Mouse (Mus musculus) Muller cell, postnatal 12 days (primary cell): ENCODE measurements around the gene Pacsin2.
A peak's percentile ranks its signal among the peaks of the same experiment; 100 is the strongest.
"Not testable (repeated sequence)": the region's sequence is repeated elsewhere in the genome, so short reads cannot be mapped to it uniquely, and the experiment has no call there.

Experiments
- DNase-seq: peaks from one replicate; pipeline ENCODE4 v3.0.0-alpha.2; 2015; ENCODE audit errors: inconsistent ontology term

The Pacsin2 gene

DNA sequence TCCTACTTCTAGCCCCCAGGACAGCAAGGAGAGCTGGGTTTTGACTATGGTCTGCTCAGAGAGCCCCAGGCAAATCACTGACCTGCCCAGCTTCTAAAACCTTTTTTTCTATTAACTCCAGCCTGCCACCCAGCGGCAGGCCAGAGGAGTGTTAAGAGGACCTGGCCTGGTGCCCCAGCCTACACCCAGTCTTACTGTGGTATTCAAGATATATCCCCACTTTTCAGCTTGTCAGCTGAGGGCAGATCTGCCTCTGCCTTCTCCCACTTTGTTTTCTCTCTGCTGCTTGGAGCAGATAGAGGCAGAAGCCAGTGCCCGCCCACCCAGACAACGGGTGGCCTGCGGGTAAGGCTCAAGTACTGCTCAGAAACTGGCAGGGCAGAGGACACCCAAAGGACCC, 89.3 kb downstream of the Pacsin2 start:
- peak; percentile 40 for DNase-seq

- DNase-seq: no peak
These were observed 90.3 kb downstream of the Pacsin2 start for GRCm38 (mm10) chr15:83374076-83374475.

DNA sequence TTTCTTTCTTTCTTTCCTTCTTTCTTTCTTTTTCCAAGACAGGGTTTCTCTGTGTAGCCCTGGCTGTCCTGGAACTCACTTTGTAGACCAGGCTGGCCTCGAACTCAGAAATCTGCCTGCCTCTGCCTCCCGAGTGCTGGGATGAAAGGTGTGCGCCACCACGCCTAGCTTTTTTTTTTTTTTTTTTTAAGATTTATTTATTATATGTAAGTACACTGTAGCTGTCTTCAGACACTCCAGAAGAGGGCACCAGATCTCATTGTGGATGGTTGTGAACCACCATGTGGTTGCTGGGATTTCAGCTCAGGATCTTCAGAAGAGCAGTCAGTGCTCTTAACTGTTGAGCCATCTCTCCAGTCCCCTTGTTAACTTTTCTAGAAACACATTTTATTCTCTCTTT, 95.7 kb downstream of the Pacsin2 start:
- DNase-seq: not testable (repeated sequence)

GRCm38 (mm10) chr15:83368261-83368660, 96.1 kb downstream of the Pacsin2 start:
- DNase-seq: no peak

DNA sequence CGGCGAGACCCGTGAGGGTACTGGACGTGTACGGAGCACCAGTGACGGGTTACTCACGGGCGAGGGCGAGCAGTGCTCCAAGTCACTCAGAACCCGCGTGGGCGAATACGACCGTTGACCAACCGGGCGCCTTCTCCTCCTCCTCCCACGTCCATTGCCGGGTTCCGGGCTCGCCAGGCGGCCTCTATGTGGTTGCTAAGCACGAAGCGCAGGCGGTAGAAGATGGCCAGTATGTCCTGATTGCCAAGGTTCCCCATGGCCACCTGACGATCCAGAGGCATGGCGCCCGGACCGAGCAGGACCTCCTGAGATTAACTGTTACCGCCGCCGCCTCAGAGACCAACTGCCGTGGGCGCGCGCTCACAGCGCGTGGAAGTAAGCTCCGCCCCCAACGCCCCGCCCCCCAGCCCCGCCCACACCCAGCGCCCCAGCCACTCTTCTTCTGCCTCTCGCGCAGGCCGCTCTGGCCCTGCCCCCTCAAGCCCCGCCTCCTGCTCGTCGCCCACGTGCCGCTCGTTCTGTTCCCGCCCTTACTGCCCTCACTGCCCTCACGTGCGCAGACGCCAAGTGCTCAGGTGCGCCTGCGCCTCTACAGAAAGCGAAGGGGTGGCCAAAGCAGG, 97.4 kb downstream of the Pacsin2 start:
- DNase-seq: peak; percentile 65

- DNase-seq: no peak
These were observed 98.7 kb downstream of the Pacsin2 start for GRCm38 (mm10) chr15:83365697-83366096.

GRCm38 (mm10) chr15:83364194-83364593, 100.2 kb downstream of the Pacsin2 start:
- no peak for DNase-seq

DNA sequence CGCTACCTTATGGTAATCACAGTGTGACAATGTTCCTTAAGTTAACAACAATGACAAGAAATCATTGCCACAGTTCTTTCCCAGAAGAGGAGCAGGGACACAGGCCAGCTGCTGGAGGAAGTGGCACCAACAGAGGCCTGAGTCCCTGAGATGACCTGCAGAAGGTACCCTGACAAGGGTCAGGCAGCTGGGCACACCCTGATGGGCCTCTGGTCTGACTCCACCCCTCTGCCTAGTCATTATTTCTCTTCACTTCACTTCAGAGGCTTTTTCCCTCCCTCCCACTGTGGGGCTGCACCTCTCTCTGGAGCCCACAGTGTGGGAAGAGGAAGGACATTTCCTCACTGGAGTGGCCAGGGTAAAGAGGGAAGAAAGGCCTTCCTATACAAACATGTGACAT, 101.6 kb downstream of the Pacsin2 start:
- not testable (repeated sequence) for DNase-seq

DNA sequence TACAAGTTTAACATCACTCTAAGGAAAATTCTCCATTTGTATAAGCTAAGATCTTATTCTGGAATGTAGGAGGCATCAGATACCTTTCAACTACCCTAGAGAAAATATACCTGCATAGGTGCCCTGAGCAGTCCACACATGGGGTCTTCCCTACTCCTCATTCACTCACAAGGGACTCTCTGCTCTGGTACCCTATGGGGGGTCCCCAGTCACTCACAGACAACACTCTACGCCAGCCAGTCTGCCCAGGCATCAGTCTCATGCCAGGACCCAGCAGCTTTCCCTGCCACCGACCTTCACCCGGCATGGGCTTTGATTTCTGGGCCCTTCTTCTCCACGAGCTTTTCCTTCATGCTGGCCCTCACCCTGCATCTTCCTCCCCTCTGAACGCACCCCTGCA, 103.5 kb downstream of the Pacsin2 start:
- DNase-seq: not testable (repeated sequence)

DNA sequence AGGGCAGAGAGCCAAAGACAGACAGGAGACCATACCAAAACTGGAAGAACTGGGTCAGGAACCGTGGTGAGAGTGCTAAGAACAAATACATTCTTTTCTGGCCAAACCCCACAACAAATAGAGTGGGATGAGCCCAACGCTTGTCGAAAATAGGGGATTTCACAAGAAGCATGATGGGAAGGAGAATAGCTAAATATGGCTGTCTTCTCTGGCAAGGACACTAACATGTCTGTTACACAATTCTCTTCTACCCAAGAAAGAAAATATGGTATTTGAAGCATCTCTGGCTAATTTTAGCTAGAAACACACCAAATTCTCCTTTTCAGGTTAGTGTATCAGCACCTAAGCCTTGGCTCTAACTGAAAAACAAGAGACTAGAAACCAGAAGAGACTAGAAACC, 104.3 kb downstream of the Pacsin2 start:
- no peak for DNase-seq

DNA sequence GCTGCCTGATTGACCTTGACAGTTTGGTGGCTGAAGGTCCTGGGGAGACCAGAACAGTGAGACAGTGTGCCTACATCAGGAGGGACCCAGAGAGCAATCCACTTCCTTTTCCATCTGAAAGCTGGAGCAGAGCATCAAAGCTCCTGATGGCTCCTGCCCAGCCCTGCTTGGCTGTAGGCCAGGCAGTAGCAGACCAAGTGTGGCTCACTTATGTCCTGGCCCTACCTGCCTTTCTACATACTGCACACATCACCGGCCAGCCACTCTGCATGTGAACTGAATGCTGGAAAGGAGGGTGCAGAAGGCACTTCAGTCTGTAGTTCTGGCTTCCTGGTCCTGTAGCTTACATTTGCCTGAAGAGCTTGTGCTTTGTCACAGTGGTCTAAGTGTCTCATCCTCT, 105.9 kb downstream of the Pacsin2 start:
- DNase-seq: no peak

GRCm38 (mm10) chr15:83351546-83351945, 112.9 kb downstream of the Pacsin2 start:
- no peak for DNase-seq

DNA sequence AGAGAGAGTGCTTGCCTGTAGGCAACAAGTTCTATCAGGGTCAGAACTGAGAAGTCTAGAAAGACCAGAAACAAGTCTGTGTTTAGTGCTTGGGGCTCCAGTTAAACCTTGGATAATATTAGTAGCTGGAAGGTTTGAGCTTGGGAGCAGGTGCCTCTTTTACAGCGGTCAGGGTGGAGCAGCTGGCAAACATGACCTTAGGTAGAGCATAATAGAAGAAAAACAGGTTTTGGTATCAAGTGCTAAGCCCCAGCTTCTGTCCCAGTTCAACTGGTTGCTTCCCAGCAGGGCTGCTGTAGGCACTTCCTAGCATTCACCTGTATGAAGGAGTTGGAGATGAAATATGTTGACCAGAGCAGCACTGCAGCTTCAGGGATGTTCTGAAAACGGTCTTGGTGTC, 113.5 kb downstream of the Pacsin2 start:
- no peak for DNase-seq

DNA sequence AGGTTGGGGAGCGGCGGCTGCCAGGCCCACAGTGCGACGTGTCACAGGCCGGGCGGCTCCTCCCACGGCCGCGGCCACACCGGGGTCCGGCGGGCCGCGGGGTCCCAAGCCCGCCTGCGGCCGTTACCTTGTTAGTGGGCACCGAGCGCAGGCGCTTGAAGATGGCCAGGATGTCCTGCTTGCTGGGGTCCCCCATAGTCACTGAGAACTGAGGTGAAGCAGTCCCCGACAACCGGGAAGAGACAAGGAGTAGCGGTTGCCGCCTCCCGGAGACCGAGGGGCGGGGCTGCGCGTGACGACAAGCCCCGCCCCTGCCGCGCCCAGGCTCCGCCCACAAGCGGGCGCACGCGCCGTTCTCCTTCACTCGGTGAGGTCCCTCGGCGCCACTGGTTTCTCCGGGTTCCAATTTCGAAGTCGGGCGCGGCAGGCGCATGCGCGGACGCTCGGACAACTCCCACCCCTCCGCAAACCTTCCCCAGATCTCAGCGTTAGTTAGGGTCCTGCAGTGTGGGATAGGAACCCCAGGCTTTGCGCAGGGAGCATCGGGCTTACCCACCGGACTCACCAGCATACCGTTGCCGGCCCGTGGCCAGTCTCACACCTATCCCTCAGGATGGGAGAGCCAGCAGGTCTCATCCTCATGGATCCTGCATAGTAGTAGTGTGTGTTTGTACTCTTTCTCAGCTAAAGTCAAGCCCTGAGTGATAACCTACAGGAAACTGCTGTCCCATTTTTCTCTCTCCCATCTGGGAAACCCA, 114.3 kb downstream of the Pacsin2 start, which contains the start of gene Arfgap3:
TSS of gene Arfgap3 (minus strand) at position 294 of the 758 bp plus-strand sequence.
- peak; percentile 96 for DNase-seq

DNA sequence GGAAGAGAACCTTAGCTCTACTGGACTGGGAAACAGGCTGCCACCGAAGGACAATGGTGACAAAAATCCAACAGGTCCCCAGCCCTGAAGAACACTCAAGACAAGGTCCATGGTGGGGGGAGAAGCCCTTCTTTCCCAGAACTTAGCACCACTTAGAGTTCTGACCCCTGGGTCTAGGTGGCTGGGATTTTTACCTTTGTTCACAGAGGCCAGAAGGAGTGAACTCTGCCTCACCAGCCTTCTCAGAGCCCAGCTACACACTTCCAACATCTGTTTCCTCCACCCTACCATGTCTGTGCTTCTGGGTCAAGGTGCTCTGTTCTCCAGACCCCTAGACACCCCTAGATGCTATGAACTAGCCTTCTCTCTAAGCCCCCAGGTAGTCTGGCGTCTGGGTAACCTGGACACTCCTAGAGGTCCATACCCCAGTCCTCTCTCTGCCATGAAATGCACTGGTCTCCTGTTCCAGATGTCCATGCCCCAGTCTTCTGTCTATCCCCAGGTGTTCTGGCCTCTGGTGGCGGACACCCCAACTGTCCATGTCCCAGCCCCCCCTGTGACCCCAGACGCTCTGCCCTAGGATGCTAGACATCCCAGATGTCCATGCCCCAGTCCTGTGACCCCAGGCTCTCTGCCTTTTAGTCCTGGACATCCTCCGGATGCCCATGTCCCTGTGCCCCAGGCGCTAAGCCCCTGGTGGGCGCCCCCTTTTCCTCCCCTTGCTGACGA, 115.0 kb downstream of the Pacsin2 start:
- DNase-seq: peak; percentile 16

GRCm38 (mm10) chr15:83348747-83349146, 115.7 kb downstream of the Pacsin2 start:
- no peak for DNase-seq

DNA sequence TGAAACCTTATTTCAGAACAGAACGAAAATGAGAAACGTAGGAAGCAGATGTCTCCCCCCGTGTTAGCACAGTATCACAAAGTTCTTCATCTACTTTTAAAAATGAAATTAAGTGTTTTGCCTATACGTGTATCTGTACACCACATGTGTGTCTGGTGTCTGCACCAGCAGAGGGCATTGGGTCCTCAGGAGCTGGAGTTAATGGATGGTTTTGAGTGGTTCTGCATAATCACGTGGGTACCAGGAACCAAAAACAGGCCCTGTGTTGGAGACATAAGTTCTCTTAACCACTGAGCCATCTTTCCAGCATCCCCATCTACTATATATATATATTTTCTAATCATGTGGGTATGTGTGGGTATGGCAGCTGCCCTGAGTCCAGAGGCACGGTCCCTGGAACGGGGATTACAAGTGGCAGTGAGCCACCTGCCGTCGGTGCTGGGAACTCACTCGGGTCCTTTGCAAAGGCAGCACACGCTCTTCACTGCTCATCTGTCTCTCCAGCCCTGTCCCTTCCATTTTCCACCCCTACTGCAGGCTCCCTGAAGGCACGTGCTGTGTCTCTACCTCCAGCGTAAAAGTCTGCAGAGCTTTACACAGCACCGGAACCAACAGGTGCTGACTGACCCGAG, 118.4 kb downstream of the Pacsin2 start:
- DNase-seq: no peak

DNA sequence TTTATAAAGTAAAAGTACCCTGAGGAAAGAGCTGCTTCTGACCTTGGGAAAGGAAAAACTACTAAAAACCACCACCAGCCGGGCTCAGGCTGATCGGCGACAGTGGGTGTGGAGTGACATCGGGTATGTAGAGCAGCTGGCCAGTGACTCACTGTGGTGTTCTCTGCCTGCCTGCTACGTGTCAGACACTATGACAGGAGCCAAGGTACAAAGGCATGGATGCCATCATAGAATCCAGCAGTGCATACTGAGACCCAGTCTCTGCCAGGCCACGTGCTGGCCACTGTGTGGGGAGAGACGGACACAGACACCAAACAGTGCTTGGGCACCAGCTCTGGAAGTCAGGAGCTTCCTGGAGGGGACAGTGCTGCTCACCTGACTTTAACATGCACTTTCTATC, 119.5 kb downstream of the Pacsin2 start:
- peak; percentile 74 for DNase-seq

DNA sequence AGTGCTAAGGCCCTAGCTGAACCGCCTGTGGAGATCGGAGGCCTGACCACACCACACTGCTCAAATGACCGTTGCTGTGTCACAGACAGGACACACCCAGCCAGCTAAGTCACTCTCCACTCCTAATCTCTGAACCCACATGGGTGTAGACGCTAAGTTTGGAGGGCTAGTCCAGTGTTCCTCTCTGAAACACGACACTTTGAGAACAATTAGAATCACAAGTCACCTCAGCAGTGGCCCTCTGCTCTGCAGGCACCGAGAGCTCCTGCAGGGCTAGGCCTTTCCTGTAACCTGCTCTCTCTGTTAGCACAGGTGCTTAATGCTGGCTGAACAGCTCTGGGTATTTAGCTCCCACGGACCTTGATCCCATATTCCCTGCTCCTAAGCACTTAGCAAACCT, 120.2 kb downstream of the Pacsin2 start:
- no peak for DNase-seq

DNA sequence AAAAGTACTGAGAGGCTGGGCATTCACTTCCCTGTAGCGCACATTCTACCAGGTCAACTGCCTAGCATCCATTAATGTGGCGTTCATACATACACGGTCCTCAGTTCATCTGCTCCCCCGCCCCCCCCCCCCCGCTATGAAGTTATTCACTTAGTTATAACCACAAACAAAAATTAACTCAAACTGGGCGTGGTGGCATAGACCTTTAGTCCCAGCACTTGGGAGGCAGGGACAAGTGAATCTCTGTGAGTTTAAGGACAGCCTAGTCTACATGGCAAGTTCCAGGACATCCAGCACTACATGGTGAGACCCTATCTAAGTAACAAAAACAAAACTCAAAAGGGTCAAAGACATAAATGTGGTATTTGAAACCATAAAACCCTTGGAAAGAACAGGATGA, 125.5 kb downstream of the Pacsin2 start:
- no peak for DNase-seq

DNA sequence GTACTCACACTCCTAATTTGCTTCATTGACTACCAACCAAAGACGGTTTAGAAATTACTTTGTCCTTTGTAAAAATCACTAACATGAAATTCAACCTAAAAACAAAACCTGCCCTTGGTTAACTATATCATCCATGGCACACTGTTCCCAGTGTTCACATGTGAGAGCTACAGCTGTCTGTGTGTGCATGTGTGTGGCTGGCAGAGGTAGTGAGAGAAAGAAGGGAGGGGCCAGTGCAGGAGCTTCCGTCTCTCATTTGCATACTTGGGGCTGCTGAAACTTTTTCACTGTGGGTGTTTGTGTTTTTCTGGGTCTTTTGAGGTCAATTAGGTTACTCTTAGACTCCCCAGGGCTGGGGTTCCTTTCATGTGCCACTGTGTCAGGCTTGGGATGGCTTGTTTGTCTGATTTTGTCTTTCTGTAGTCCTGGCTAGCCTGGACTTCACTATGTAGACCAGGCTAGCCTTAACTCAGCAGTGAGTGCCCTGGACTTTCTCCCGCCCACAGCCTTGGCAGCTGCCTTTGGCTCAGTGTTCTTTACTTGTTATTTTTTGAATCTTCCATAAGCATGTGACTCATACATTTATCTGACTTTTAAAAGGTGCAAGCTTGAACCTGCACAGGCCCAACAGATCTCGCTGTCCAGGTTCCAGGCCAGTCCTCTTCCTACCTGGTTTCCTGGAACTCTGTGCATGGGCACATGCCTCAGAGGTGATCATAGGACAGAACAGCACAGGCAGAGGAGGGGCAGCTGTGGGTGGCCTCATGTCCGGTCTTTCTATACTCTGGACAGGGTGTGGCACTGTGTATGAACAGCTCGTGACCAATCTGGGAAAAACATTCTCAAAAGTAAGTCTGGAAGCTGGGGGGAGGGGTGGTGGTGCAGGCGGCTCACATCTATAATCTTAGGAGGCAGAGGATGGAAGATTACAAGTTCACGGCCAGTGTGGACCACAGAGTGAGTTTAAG, 126.2 kb downstream of the Pacsin2 start:
- DNase-seq: no peak
